ENCODE assay signal across 8 mouse cellular contexts in genomic region chr6:55383897-55384296, GRCm38 (mm10). TPM values are rescaled to one million over a fixed set of nuclear protein-coding genes. Genes with fewer than 3 reads are reported as not detected.
DNase-seq lines count a peak whose midpoint lies in the region; ATAC-seq and TF ChIP-seq lines count a peak whose summit lies in the region.

No protein-coding gene starts in this region.

- TF ChIP-seq CTCF in embryonic fibroblast, embryonic 13.5 days (IDR thresholded peaks at IDR 0.05; ENCODE audit: borderline replicate concordance, insufficient read depth, low read length), result peak; percentile 24; the same call in 1 of the 2 replicates
- peak; percentile 87 for TF ChIP-seq CTCF in lung, embryonic 14.5 days (IDR thresholded peaks at IDR 0.05; ENCODE audit: low read depth)

- H3K27me3 ChIP-seq in kidney, embryonic 14.5 days (ENCODE audit: control insufficient read depth, insufficient read depth, low read length), result no peaks in the 10 kb centered on the region
- no peaks in the 10 kb centered on the region for H3K27me3 ChIP-seq in lung, embryonic 14.5 days (ENCODE audit: insufficient read depth, low read length)

- no peak overlapping the region for H3K27ac ChIP-seq in embryonic fibroblast, embryonic 13.5 days (ENCODE audit: insufficient read depth, low read length)
- no peak overlapping the region for H3K27ac ChIP-seq in kidney, embryonic 14.5 days (ENCODE audit: low read depth, low read length)
- no peak overlapping the region for H3K27ac ChIP-seq in lung, embryonic 14.5 days (ENCODE audit: low read depth)

- no peak overlapping the region for H3K4me2 ChIP-seq in kidney, embryonic 14.5 days (replicated peaks; ENCODE audit: low read depth, low read length)
- no peak overlapping the region for H3K4me2 ChIP-seq in lung, embryonic 14.5 days

- ATAC-seq in kidney, embryonic 14.5 days (ENCODE audit: low FRiP score, low TSS enrichment), result 0 out of 2 replicates have a peak, but pooled peaks have one; percentile 38
- peak; percentile 64; the same call in 1 of the 2 replicates for ATAC-seq in lung, embryonic 14.5 days (ENCODE audit: insufficient read depth)

- no peaks in the 10 kb centered on the region for H3K9me3 ChIP-seq in kidney, embryonic 14.5 days (ENCODE audit: control insufficient read depth, low read length)
- no peaks in the 10 kb centered on the region for H3K9me3 ChIP-seq in lung, embryonic 14.5 days (ENCODE audit: low read depth, low read length)

- no peak overlapping the region for H3K9ac ChIP-seq in kidney, embryonic 14.5 days (ENCODE audit: low read depth, low read length)
- no peak overlapping the region for H3K9ac ChIP-seq in lung, embryonic 14.5 days

- TF ChIP-seq POLR2A in embryonic fibroblast, embryonic 13.5 days (IDR thresholded peaks at IDR 0.05; ENCODE audit: low read depth, low read length), result no peak

- H3K36me3 ChIP-seq in kidney, embryonic 14.5 days (ENCODE audit: control insufficient read depth, insufficient read depth, low read length), result no peaks in the 10 kb centered on the region
- no peaks in the 10 kb centered on the region for H3K36me3 ChIP-seq in lung, embryonic 14.5 days (ENCODE audit: insufficient read depth)

- peak; percentile 47 to 85 for DNase-seq in adrenal gland, adult (ENCODE audit: inconsistent age in 2 of 2, low spot score in 1 of 2)
- no peak for DNase-seq in adrenal gland, adult 8-10 months
- peak; percentile 64 for DNase-seq in urinary bladder, postnatal 14 days (ENCODE audit: low spot score)
- DNase-seq in urinary bladder, postnatal 10 days (ENCODE audit: low spot score), result no peak
- DNase-seq in lung, embryonic 14.5 days, result peak; percentile 80
- peak; percentile 83 to 87 for DNase-seq in spleen, postnatal 10 days (ENCODE audit: low spot score in 2 of 2)

- WGBS in kidney, embryonic 14.5 days, result 21% methylated on average over 1 of the region's 1 CpGs
- 9% methylated on average over 1 of the region's 1 CpGs for WGBS in lung, embryonic 14.5 days

- H3K4me1 ChIP-seq in embryonic fibroblast, embryonic 13.5 days (ENCODE audit: control insufficient read depth, insufficient read depth, low read length), result no peaks in the 10 kb centered on the region
- H3K4me1 ChIP-seq in kidney, embryonic 14.5 days (ENCODE audit: control insufficient read depth, insufficient read depth, low read length), result no peaks in the 10 kb centered on the region
- H3K4me1 ChIP-seq in lung, embryonic 14.5 days (ENCODE audit: insufficient read depth), result no peaks in the 10 kb centered on the region

- no peak overlapping the region for H3K4me3 ChIP-seq in embryonic fibroblast, embryonic 13.5 days (ENCODE audit: insufficient read depth, low read length)
- H3K4me3 ChIP-seq in kidney, embryonic 14.5 days (ENCODE audit: low read length), result no peak overlapping the region
- H3K4me3 ChIP-seq in lung, embryonic 14.5 days (ENCODE audit: low read depth, low read length), result no peak overlapping the region

RNA-seq across cellular contexts. Expression of gene Ghrhr, which starts 7.8 kb away (rescaled TPM):
- not detected for total RNA-seq in adrenal gland, adult 8-10 months (2022)
- polyA plus RNA-seq in embryonic fibroblast, embryonic 13.5 days (2011; ENCODE audit: insufficient read length, low read depth, missing spikeins), result not detected in 2 replicates
- not detected in 2 replicates for polyA plus RNA-seq in kidney, embryonic 14.5 days (2014; fragmentation: Nextera tagmentation; extraction: Ambion mirVana)
- not detected in 2 replicates for polyA plus RNA-seq in lung, embryonic 14.5 days (2014; fragmentation: Nextera tagmentation; extraction: Ambion mirVana)

RNA-seq across cellular contexts. Expression of gene Aqp1, which starts 47.7 kb away (rescaled TPM):
- 10 to 100 TPM; 38.4 to 78.8 (median 49.7) TPM for total RNA-seq in adrenal gland, adult 8-10 months (2022)
- 23.7 and 50.9 TPM in 2 replicates for polyA plus RNA-seq in embryonic fibroblast, embryonic 13.5 days (2011; ENCODE audit: insufficient read length, low read depth, missing spikeins)
- 2.8 and 5.5 TPM in 2 replicates for polyA plus RNA-seq in kidney, embryonic 14.5 days (2014; fragmentation: Nextera tagmentation; extraction: Ambion mirVana)
- 4.0 and 4.4 TPM in 2 replicates for polyA plus RNA-seq in lung, embryonic 14.5 days (2014; fragmentation: Nextera tagmentation; extraction: Ambion mirVana)

Comparison
In these comparisons a context has a peak if more than half of its experiments do, and no peak if none do; other contexts are left out.
1. DNase-seq: peak in adrenal gland, adult (2 of 2), urinary bladder, postnatal 14 days (single experiment), lung, embryonic 14.5 days (single experiment) and spleen, postnatal 10 days (2 of 2); none in adrenal gland, adult 8-10 months (single experiment) and urinary bladder, postnatal 10 days (single experiment).